Mouse (Mus musculus) limb, embryonic 11.5 days (tissue): ENCODE measurements at regions not wholly inside any gene's neighbourhood (a gene's known extent, or its start where the extent isn't known, plus 50 kb on each side); places are given as distances from the start of the nearest gene placed in this dataset.

Experiments used
- ATAC-seq: fragments of 200-750 bp; cut with Nextera tagmentation; 2 replicates; pipeline ENCODE4 v1.8.0; 2017; ENCODE audit warnings: low read depth; ENCODE audit not compliant: insufficient number of reproducible peaks, low FRiP score, low TSS enrichment
- DNase-seq: peaks from one replicate; pipeline ENCODE4 v3.0.0-alpha.2; 2015; ENCODE audit warnings: low spot score
- H3K27ac ChIP-seq: fragments of 300-500 bp; sonication (generic); replicated peaks from 2 replicates; pipeline ENCODE4 v1.5.1; 2014; ENCODE audit warnings: low read depth, mild to moderate bottlenecking, low read length
- H3K27me3 ChIP-seq: fragments of 300-500 bp; sonication (generic); 2 replicates; pipeline ENCODE4 v1.6.1; 2014; ENCODE audit warnings: mild to moderate bottlenecking, low read length, mixed read lengths; ENCODE audit not compliant: control insufficient read depth, insufficient read depth
- H3K36me3 ChIP-seq: fragments of 300-500 bp; sonication (generic); 2 replicates; pipeline ENCODE4 v1.6.1; 2014; ENCODE audit warnings: mild to moderate bottlenecking, low read length, moderate library complexity, mixed read lengths; ENCODE audit not compliant: control insufficient read depth, insufficient read depth
- H3K4me1 ChIP-seq: fragments of 300-500 bp; sonication (generic); 2 replicates; pipeline ENCODE4 v1.6.1; 2014; ENCODE audit warnings: low read length, mixed read lengths; ENCODE audit not compliant: control insufficient read depth, insufficient read depth
- H3K4me2 ChIP-seq: fragments of 300-500 bp; sonication (generic); 2 replicates; pipeline ENCODE4 v1.6.1; 2014; ENCODE audit warnings: low read depth, mild to moderate bottlenecking, moderate library complexity; ENCODE audit not compliant: severe bottlenecking
- H3K4me3 ChIP-seq: fragments of 300-500 bp; sonication (generic); 2 replicates; pipeline ENCODE4 v1.5.1; 2014; ENCODE audit warnings: low read depth, low read length
- H3K9ac ChIP-seq: fragments of 300-500 bp; sonication (generic); 2 replicates; pipeline ENCODE4 v1.6.1; 2014; ENCODE audit warnings: mild to moderate bottlenecking, low read length
- H3K9me3 ChIP-seq: fragments of 300-500 bp; sonication (generic); 2 replicates; pipeline ENCODE4 v1.6.1; 2016; ENCODE audit warnings: low read length; ENCODE audit not compliant: control insufficient read depth
- WGBS: fragments of 180-500 bp; shearing (Covaris S2); extraction: QIAGEN DNeasy Blood & Tissue Kit; methylation state at CpG from one replicate; pipeline ENCODE4 v1.1.7; 2014; 5-methylcytosine and 5-hydroxymethylcytosine counted together

GRCm38 (mm10) chr3:17772886-17773285 is 175.3 kb upstream of the Cypt12 start:
- H3K4me1 ChIP-seq = no peaks in the 10 kb centered on the region
- no peaks in the 10 kb centered on the region for H3K36me3 ChIP-seq
- DNase-seq = no peak
- H3K9ac ChIP-seq = no peak overlapping the region
- H3K4me3 ChIP-seq = no peak overlapping the region
- no peak overlapping the region for H3K27ac ChIP-seq
- WGBS = 89% methylated on average over 1 of the region's 1 CpGs
- no peak for ATAC-seq
- no peak overlapping the region for H3K4me2 ChIP-seq
- no peaks in the 10 kb centered on the region for H3K9me3 ChIP-seq
- H3K27me3 ChIP-seq = no peaks in the 10 kb centered on the region

GRCm38 (mm10) chr3:17779152-17779551 is 169.1 kb upstream of the Cypt12 start:
- H3K4me2 ChIP-seq = no peak overlapping the region
- 72% methylated on average over 3 of the region's 3 CpGs for WGBS
- ATAC-seq (no peak), DNase-seq (no peak)
- no peaks in the 10 kb centered on the region for H3K36me3 ChIP-seq
- H3K27ac ChIP-seq = no peak overlapping the region
- H3K4me3 ChIP-seq = no peak overlapping the region
- H3K9me3 ChIP-seq = no peaks in the 10 kb centered on the region
- H3K27me3 ChIP-seq = no peaks in the 10 kb centered on the region
- H3K9ac ChIP-seq = no peak overlapping the region
- H3K4me1 ChIP-seq = no peaks in the 10 kb centered on the region

- H3K27ac ChIP-seq = no peak overlapping the region
- no peaks in the 10 kb centered on the region for H3K9me3 ChIP-seq
- 67% methylated on average over 3 of the region's 3 CpGs for WGBS
- no peak overlapping the region for H3K4me3 ChIP-seq
- H3K4me2 ChIP-seq = no peak overlapping the region
- no peak overlapping the region for H3K9ac ChIP-seq
- no peak for ATAC-seq
- H3K36me3 ChIP-seq = no peaks in the 10 kb centered on the region
- H3K27me3 ChIP-seq = peaks cover 31% of the 10 kb centered on the region
- peaks cover 4% of the 10 kb centered on the region; the same call in 1 of the 2 replicates for H3K4me1 ChIP-seq
- no peak for DNase-seq
Observed at GRCm38 (mm10) chr3:17784076-17784475, 164.1 kb upstream of the Cypt12 start.

- peaks cover 4% of the 10 kb centered on the region; the same call in 1 of the 2 replicates for H3K4me1 ChIP-seq
- H3K9ac ChIP-seq = no peak overlapping the region
- no peaks in the 10 kb centered on the region for H3K36me3 ChIP-seq
- H3K4me3 ChIP-seq = no peak overlapping the region
- ATAC-seq (no peak), DNase-seq (no peak)
- WGBS = 33% methylated on average over 3 of the region's 3 CpGs
- H3K27me3 ChIP-seq = peaks cover 34% of the 10 kb centered on the region
- H3K27ac ChIP-seq = no peak overlapping the region
- no peaks in the 10 kb centered on the region for H3K9me3 ChIP-seq
- H3K4me2 ChIP-seq = no peak overlapping the region
Observed at GRCm38 (mm10) chr3:17784587-17784986, 163.6 kb upstream of the Cypt12 start.

GRCm38 (mm10) chr3:17785106-17786022 is 162.8 kb upstream of the Cypt12 start:
- ATAC-seq (no peak), DNase-seq (peak; percentile 47)
- Histone ChIP-seq H3K27me3 (peaks cover 40% of the 10 kb centered on the region), H3K4me2 (peak overlapping the region; percentile 57; the same call in 1 of the 2 replicates), H3K9ac (no peak overlapping the region; the same call in 1 of the 2 replicates), H3K36me3 (no peaks in the 10 kb centered on the region), H3K27ac (no peak overlapping the region), H3K9me3 (no peaks in the 10 kb centered on the region), H3K4me1 (peaks cover 4% of the 10 kb centered on the region; the same call in 1 of the 2 replicates), H3K4me3 (no peak overlapping the region)
- 3% methylated on average over 21 of the region's 21 CpGs for WGBS

GRCm38 (mm10) chr3:17786023-17786720 is 162.0 kb upstream of the Cypt12 start:
- Histone ChIP-seq H3K9me3 (no peaks in the 10 kb centered on the region), H3K4me2 (peak overlapping the region; percentile 57), H3K27me3 (peaks cover 46% of the 10 kb centered on the region), H3K36me3 (no peaks in the 10 kb centered on the region), H3K27ac (no peak overlapping the region), H3K4me3 (peak overlapping the region; percentile 25), H3K4me1 (peaks cover 4% of the 10 kb centered on the region; the same call in 1 of the 2 replicates), H3K9ac (peak overlapping the region; percentile 32; the same call in 1 of the 2 replicates)
- WGBS = 1% methylated on average over 46 of the region's 56 CpGs
- peak; percentile 59 for DNase-seq
- ATAC-seq = peak; percentile 75; the same call in 1 of the 2 replicates

GRCm38 (mm10) chr3:17786721-17787442 is 161.3 kb upstream of the Cypt12 start:
- under 1% methylated on average over 35 of the region's 35 CpGs for WGBS
- no peak overlapping the region for H3K27ac ChIP-seq
- H3K9ac ChIP-seq = no peak overlapping the region

More at GRCm38 (mm10) chr3:17786721-17787442, 161.3 kb upstream of the Cypt12 start:
- Histone ChIP-seq H3K4me2 (peak overlapping the region; percentile 57), H3K9me3 (no peaks in the 10 kb centered on the region), H3K27me3 (peaks cover 53% of the 10 kb centered on the region), H3K36me3 (no peaks in the 10 kb centered on the region), H3K4me1 (peaks cover 4% of the 10 kb centered on the region; the same call in 1 of the 2 replicates), H3K4me3 (peak overlapping the region; percentile 25)
- ATAC-seq = peak; percentile 78
- no peak for DNase-seq
